Mouse (Mus musculus) brain, adult 2 months (tissue): ENCODE data around the gene Fance.

Source experiments
- DNase-seq: peaks from one replicate; pipeline ENCODE4 v3.0.0; 2011; ENCODE audit warnings: low read depth, low spot score

Gene Fance

DNA sequence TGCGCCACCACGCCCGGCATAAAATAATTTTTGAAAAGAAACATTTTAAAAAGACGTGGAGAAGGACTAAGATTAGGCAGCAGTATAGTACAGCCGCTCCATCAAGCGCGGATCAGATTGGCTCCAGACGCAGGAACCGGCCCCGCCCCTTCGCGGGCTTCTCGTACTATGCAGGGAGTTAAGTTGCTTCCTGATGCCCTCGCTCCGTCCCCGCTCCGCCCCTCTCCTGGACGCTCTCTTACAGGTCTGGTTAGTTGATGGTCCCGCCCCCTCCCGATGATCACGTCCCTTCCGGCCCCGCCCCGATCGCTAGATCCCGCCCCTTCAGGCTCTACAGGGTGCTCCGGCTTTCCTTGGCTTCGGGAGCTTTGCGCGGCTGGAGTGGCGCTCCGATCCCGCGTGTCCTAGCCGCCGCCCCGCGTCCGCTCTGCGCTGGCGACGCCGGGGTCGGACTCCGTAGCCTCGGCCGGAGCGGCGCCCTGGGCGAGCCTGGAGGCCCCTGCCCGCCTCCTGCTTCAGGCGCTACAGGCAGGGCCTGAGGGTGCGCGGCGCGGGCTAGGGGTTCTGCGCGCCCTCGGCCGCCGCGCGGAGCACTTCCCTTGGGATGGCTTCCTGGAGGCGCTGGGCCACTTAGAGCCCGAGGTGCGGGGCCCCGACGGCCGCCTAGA is at the start of gene Fance:
Gene Fance (plus strand): TSS at position 308 of the 668 bp plus-strand sequence.
- DNase-seq: peak; percentile 100

DNA sequence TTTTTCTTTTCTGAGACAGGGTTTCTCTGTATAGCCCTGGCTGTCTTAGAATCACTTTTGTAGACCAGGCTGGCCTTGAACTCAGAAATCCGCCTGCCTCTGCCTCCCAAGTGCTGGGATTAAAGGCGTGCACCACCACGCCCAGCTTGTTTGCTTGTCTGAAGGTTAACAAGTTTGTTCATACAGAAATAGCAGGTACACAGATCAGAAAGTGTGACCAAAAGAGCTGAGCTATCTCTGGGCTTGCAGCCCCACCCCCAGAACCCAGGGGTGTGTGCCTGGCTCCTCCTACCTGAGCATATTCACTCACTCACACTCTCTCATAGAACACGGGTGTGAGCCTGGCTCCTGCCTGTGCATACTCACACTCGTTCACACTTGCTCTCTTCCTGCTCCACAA is 46.1 kb upstream of the Fance start:
- no peak for DNase-seq

DNA sequence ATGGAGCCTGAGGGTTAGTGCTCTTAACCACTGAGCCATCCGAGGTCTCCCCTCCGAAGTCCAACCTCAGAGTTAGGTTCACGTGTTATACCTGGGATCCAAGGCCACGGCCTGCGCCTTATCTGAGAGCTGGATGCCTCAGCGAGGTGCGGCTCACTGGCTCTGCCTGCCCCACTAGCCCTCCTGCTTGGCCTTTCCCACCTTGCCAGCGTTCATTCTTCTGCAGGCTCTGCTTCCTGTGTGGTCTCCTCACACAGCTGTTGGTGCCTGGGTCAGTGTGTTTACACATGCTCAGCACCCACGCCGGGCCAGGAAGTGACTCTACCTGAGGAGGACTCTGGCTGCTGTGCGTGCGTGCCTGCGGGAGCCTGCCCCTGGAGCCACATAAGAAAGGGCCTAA is 43.2 kb upstream of the Fance start:
- no peak for DNase-seq

DNA sequence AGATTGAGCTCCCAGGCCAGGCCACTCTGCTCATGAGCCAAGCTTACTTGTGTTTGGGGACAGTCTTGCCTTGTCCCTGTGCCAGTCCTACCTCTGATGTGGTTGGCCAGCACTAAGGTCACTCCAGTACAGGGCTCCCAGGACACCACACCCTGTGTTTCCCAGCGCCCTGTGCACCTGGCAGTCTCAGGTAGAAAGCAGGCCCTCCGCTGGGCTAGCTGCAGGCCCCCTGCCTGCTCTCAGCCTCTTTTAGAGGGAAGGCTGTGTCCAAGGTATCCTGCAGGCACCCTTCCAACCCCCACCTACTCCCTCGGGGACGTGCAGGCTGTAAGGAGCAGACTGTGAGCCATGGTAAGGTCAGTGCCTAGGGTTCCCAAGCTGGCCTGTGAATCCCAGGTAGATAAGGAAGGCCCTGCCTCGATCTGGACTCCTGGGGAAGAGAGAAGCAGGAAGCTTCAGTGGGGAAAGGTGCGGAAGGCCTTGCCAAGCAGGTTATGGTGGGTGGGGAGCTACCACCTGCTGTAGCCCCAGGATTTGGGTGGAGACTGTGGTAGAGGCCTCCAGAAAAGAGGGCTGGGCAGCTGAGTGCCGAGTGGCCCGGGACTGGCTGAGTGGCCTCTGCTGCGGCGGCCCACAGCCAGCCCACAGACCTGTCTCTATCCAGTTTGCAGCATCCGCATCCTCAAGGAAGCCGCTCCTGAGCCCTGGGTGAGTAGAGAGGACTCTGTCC is 41.6 kb upstream of the Fance start:
- no peak for DNase-seq

DNA sequence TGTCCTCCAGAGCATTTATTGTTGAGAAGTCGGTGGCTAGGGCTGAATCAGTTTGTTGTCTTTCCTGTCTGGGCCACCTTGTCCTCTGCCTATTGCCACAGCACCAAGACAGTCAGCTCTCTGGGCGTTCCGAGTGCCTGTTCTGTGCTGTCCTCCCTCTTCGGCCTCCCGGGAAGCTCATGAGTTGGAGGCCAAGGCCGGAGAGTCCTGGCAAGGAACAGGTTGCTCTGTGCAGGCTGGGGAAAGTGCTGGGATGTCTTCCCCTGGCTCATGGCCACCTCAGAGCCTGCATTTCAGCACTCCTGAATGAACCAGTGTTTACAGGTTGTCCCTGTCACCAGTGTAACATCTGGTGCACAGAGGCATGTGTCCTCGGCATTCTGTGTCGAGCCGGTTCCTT is 41.0 kb upstream of the Fance start:
- no peak for DNase-seq

DNA sequence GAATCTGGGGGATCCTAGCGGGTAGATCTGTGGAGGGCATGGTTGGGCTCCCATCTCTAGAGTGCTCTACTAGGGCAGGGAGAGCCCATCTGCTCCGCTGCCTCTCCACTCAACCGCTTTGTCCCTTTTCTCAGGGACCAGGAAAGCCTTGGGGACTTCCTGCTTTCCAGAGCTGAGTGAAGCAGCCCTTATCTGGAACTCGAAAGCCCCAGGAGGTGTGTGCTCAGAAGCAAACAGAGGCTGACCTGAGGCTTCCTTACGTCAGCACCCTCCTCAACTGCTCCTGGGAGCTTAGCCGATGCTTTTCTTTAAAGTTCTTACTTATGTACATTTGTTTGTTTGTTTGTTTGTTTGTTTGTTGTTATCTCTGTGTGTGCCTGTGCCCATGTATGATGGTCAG is 40.5 kb upstream of the Fance start:
- no peak for DNase-seq

DNA sequence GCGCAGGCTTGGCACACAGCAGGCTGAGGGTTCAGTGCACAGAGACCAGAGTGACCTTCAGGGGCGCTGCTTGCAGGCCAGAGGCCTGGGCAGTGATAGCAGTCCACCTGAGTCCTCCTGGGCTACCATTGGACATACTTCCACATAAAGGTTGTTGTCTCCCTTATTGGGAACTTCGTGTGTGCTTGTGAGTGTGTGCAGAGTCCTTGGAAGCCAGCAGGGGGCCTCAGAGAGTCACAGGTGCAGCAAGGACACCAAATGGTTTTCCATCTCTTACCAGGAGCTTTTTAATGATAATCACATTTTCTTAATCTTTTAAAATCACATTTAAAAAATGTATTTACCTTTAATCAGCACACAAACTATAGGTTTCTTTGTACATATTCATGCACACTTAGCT is 38.6 kb upstream of the Fance start:
- DNase-seq: no peak

DNA sequence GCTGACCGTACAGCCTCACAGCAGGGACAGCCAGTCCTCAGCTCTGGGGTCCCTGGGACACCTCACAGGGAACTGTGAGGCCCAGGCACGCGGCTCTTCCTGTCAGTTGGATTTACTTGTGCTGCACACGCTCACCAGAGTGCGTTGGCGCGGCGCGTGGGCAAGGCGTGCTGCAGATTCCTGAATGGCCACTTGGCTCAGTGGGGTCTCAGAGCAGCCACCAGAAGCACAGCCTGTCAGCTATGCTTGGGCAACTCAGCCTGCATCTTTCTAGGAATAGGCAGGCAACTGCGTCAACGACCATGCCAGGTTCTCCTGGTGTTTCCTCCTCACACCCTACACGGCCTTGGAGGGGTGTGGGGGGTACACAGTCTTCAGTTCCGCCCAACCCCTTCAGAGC is 36.1 kb upstream of the Fance start:
- no peak for DNase-seq

DNA sequence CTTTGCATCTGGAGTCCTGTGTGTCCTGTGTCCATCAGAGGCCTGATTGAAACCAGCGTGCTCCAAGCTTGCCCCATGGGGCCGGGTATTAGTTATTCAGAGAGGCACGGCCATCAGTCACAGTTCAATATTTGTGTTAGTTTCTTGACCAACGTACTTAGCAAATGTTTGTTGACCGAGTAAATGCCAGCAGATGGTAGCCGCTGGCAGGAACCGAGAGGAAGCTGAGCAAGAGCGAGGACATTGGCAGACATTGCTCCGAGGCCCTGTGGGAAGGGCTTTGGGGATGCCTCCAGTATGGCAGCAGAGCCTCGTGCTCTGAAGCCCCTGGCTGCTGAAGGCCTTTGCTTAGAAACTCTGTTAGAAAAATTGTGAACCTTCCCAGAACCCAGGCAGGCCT is 35.6 kb upstream of the Fance start:
- peak; percentile 45 for DNase-seq

DNA sequence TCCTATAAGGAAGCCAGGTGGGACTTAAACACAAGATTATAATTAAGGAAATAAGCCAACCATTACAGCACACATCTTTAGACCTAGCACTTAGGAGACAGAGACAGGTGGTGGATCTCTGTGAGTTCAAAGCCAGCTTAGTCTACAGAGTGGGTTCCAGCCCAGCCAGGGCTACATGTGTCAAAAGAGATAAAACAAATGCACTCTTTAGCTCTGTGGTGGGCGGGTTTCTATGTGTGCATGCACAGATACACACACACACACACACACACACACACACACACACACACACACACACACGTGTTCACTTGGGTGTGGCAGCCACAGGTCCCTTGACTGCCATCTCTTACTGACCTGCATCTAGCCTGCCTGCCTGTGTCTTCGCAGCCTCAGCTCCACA is 35.2 kb upstream of the Fance start:
- DNase-seq: no peak

DNA sequence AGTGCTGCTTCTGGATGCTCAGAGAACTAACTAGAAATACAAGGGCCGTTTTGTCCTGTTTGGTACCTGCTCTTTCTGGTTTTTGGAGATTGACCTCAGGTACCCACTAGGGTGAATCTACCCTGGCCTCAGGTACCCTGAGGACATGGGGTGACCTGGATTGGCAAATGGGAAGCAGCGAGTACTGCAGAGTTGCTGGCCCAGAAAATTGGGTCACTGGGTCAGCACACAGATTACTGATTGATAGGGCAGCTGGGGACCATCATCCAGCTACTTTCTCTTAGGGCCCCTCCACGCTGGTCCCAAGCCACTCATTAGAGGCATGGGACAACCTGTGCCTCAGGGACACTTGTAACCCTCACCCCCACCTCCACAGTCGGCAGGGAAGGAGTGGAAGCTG is 34.1 kb upstream of the Fance start:
- DNase-seq: no peak

DNA sequence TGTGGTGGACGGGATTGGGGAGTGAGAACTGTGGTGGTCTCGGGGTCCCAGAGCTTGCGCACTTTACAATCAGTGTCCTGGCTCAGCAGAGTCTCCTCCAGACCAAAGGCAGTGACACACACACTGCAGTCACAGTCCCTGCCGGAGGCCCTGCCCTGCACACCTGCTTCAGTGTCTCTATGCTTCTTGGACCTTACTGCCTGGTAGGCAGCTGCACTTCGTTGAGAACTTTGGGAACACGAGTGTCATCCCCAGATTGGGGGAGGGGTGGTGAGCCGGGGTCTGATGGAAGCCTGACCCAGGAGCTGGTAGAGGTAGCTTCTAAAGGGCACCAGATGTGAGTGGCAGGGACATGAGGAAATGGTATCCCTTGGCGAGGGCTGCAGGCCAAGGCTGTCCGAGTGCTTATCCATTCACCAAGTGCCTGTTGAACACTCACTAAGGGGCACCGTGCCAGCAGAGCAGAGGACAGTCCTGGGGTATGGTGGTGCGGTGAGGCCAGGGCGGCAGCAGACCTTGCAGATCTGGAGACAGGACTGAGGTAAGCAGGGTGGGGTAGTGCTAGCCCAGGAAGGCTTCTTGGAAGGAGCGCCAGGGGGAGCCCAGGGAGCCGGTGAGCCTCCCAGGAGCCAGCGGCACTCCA is 33.4 kb upstream of the Fance start:
- DNase-seq: no peak

DNA sequence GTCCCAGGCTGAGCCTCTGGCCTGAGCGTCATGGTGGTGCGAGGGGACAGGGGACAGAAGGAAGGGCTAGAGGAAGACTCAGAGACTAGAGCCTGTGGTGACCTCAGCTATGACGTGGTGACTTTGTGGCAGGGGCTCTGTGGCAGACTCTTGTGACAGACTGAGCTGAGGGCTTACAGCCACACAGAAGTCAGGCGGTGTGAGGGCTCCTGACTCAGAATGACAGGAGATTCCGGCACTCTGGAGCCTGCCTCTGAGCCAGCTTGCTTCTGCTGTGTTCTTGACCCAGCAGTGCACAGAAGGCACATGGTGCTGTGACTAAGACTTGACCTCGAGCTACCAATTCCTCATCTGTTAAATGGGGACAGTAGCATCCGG is 32.9 kb upstream of the Fance start:
- DNase-seq: no peak

DNA sequence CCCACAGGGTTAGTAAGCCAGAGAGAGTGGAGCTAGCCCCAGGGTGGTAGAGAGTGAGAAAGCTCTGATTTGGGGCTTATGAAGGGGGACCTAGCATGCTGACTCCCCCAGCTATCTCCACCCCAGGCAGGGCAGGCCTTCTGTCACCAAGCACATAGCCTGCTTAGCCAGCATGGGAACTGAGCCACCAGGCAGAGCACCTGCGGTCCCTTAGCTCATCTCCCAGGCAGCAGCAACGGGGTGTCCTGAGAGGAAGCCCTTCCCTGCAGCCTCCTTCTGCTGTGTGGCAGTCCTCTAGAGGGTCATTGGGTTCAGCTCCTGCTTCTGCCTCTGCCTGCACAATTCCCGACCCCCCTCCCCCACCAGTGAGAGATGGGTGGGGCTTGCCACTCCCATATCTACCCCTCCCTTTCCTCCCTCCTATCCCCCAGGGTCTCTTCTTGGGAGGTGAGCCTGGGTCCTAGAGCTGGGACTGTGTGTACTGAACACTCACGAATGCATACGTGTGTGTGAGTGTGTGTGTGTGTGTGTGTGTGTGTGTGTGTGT is 32.4 kb upstream of the Fance start:
- DNase-seq: no peak

DNA sequence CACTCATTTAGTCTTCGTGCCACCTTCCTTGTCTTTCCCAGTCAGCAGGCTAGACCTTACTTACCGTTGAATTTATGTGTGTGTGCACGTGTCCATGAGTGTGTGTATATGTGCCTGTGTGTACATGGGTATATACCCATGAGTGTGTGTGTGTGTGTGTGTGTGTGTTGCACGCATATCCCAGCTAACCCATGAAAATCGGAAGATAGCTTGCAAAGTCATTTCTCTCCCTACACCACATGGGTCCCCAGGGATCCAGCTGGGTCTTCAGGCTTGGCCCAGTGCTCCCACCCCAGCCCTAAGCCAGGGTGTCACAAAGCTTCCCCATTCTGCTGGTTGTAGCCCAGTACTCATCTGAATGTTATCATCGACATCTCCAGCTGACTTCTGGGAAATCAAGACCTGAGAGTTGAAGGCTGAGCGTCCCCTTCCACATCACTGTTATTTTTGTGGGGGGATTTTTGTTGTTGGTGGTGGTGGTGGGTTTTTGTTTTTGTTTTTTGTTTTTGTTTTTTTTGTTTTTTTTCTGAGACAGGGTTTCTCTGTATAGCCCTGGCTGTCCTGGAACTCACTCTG is 31.4 kb upstream of the Fance start:
- DNase-seq: no peak

DNA sequence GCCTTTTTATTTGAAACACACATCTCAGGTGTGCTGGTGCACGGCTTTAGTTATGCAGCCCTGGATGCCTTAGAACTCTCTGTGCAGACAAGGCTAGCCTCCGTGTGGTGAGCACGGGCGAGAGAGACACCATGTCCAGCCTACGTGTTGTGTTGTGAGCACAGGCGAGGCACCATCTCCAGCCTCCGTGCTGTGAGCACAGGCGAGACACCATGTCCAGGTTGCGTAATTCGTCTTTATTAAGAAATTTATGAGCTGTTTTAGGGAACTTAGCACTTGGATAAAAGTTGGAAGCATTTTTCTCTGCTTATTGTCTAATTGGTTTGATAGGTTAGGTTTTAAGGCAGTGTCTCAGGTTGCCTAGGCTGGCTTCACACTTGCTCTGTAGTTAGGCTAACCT is 30.1 kb upstream of the Fance start:
- DNase-seq: no peak

DNA sequence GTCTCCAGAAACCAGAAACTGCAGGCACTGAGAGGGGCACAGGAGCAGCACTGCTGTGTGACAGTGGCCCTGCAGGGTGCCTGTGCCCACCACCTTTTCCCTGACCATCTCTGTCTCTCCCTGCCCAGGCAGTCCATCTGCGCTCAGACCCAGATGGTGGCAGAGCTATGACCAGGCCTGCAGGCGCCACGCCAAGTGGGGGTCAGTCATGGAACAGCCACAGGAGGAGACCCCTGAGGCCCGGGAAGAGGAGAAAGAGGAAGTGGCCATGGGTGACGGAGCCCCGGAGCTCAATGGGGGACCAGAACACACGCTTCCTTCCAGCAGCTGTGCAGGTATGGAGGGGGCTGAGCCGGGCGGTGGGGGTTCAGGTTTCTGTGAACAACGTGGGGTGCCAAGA is 27.2 kb upstream of the Fance start:
- DNase-seq: no peak

DNA sequence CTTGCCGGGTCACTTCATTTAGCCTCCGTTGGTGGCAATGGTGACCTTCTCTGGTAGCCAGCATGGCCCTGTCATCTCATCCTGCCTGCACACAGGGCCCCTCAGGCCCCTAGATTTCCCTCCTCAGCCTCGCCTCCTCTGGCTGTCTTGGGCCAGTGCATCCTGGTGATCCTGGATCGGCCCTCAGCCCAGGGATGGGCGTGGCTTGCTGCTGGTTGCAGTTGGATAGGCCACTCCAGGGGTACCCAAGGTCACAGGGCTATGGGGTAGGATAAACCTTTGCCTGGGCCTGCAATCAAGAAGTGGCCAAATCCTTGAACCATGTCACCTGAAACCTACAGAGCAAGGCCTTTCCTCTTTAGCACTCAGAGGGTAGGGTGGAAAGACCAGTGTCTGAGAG is 26.4 kb upstream of the Fance start:
- no peak for DNase-seq

DNA sequence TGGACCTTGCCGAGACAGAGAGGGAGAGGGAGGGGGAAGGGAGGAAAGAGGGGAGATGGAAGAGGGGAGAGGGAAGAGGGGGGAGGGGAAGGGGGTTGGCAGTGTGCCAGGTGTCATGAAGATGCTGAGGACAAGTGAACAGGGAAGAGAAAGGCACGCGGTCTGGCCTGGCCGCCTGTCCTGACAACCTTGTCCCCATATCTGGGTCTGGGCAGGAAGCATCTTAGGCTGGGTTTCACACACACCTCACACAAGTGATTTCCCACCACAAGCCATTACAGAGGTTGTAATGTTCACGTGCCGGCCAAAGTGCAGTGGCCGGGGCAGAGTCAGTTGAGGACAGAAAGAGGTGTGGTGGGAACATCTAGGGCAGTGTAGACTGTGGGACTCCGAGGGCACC is 25.7 kb upstream of the Fance start:
- DNase-seq: no peak

DNA sequence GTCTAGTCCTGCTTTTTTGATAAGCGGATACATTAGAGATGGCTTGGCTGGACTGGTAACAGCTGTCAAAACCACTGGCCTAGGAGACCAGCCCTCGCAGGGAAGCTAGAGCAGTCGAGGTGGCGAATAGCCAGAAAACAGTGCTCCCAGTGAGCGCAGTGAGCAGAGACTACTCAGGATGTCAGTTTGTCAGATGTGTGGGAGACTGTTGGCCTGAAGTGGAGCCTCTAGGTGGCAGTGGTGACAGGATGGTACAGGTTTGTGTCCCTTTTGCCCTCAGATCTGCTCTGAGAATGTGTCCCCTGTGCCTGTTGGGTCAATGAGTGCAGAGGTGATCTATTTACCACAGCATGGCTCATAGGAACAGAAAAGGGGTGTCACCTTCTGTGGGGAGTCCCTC is 25.3 kb upstream of the Fance start:
- peak; percentile 52 for DNase-seq

DNA sequence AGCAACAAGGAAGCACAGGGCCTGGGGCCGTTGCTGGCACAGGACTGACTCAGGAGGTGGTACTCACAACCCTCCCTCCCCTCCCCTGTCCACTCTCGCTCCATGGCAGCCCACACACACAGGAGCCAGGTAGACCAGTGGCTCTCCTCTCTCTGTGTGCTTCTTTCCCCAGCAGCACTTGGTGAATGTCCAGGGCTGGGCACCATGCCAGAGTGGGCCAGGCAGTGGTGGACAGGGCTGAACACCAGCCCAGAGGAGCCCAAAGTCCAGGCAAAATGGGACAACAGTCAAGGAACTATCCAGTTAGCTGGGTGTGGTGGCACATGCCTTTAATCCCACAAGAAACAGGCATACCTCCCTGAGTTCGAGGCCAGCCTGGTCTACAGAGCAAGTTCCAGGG is 23.1 kb upstream of the Fance start:
- no peak for DNase-seq

DNA sequence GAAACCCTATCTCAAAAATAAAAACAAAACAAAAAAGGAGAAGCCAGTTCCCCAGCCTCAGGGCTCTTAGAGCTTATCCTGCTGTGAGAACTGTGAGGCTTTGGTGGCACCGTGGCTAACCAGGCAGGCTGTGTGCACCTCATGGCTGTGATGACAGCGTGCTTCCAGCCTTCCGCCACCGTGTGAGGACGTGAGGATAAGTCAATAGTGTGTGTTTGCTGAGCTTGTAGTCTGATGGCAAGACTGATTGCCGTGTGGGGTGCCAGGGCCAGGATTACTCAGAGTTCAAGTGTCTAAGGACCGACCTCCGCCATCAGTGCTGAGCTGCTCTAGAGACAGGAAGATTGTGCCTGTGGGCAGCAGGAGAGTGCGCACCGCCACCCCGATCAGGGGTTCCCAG is 22.6 kb upstream of the Fance start:
- no peak for DNase-seq

DNA sequence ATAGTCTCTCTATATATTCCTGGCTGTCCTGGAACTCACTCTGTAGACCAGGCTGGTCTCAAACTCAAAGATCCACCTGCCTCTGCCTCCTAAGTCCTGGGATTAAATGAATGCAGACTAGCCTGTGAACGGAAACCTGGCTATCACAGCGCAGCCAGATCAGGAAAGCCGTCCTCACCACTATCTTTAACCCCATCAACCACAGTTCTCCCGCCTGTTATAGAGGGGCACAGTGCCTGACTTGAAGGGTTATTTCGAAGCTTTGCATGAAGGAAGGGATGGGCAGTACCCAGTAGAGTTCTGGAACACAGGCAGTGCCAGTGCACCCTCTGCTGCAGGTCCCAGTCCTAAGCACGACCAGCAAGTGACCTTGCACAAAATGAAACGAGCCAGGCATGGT is 22.0 kb upstream of the Fance start:
- DNase-seq: no peak
